Mouse (Mus musculus) heart, postnatal 4 days (tissue): ENCODE measurements at regions not wholly inside any gene's neighbourhood (a gene's known extent, or its start where the extent isn't known, plus 50 kb on each side); places are given as distances from the start of the nearest gene placed in this dataset.

Experiments used
- DNase-seq: peaks from one replicate; pipeline ENCODE4 v3.0.0; 2021

DNA sequence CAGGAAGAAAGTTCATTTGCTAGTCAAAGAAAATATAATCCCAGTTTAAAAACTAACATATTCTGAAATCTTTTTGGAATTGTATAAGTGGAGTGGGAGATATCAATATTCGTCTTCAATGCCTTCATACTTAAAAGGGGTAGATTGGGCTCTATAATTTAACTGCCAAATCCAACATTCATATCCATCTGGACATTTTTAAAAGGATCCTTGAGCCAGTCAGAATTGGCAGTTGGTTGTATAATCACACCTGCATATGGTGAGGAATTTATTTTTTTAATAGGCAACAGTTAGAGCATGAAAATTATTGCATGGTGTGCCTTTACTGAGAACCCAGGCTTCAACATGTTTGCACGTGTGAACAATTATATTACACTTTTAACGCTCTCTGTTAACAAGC lies 419.5 kb upstream of the Cd180 start:
- no peak for DNase-seq

DNA sequence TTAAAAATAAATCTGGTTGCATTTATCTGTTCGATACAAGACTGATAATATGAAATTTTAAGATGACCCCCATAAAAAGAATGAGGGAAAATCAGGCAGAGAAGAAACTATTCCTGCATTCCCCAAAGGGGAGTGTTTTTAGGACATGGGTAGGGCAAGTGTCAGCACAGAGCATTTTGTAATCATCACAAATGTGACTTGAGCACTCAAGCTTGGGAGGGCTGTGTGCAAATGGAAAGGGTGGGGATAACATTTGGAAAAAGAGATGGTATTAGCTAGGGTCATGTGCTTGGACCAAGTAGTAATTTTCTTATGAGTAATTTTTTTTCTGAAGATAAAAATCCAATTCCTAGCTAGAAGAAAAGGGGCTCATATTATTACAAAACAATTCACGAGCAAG lies 418.1 kb upstream of the Cd180 start:
- no peak for DNase-seq

DNA sequence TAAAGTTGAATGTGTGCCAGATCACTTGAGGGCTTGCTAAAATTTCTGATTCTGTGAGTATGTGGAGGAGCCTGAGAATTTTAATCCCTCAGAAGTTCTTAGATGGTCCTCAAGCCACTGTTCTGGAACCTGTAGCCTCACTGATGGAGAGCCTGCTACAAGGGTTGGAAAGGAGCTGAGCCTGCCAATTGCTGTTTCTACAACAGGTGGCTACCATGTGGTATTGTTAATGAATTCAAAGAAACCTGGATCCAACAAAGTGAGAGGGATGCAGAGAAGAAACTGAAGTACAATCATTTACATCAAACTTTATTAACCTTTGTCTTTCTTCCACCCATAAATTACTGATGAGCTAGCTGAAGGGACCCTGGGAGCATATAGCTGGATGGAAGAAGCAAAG lies 416.5 kb upstream of the Cd180 start:
- DNase-seq = no peak

DNA sequence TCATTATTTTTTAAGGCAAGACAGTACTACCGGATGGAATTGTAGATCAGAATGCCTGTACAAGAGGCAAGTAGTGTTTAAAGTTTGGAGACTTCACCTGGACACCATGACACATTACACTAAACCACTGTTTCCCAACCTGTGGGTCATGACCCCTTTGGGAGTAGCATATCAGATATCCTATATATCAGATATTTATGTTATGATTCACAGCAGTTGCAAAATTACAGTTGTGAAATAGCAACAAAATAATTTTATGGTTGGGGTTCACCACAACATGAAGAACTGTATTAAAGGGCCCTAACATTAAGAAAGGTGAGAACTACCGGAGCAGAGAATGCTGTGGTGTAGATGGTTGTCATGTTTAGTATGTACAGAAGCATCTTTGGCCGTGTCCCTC lies 413.2 kb upstream of the Cd180 start:
- DNase-seq = no peak

DNA sequence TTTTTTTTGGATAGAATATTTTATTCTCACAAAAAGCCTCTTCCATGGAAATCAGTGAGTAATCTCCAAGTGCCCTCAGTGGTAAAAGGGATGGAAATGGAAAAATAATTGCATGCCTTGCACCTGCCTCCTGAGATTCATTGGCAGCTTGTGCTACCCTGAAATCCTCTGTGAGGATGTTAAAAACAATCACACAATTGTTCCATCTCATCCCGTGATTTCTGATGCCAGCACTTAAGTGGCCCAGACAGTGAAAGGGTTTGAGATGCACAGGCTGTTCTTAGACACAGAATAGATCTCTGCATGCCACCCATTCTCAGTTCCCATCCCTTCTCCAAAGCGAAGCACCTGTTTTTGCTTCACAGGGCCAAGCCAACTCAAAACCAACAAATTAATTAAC lies 398.9 kb upstream of the Cd180 start:
- no peak for DNase-seq

DNA sequence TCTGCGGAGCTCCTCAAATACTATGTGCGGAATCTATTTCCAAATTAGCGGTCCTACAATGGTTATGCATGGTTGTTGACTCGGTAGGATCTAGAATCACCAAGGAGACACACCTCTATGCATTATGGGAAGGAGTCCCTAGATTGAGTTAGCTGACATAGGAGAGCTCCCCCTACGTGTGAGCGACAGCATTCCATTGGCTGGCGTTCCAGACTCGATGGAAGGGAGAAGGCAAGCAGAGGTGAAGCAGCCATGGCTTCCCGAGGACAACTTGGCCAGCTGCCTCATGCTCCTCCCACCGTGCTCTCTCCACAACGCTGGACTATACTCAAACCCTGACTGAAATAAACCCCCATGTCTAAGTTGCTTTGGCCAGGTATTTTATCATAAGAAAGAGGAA lies 398.3 kb upstream of the Cd180 start:
- DNase-seq = no peak

DNA sequence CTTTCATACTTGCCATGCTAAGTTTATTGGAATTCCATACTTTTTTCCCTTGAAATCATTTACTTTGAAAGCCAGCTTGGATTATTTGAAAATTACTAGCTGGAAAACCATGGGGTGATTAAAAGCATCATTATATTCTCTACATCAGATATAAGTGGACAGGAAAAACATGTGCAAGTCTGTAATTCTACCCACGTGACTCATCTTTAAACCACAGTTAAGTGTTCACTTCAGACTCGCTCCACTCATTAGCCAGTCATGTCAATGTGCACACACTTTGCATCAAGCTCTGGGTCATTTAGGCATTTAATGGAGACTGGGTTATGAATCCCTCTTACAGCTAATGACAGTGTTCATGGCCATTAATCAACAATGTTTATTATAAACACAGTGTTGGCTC lies 385.4 kb upstream of the Cd180 start:
- DNase-seq = no peak

DNA sequence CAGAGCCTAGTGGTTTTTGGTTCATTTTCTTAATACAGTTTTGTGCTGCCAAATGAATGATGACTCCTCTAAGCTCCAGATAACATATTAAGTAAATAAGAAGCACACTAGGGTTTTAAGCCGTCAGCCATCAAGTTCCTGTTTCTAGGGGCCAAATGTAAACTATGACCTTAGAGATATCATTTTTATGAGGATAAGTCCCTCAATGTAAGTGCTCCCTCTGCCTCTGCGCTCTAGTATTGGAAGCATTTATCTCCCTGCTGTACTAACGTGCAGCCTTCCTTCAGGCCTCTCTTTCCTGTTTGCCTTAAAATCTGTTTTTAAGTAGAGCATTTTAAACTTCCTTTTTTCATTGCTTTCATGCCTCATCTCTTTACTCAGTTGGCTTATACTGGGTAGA lies 381.3 kb upstream of the Cd180 start:
- DNase-seq = no peak

DNA sequence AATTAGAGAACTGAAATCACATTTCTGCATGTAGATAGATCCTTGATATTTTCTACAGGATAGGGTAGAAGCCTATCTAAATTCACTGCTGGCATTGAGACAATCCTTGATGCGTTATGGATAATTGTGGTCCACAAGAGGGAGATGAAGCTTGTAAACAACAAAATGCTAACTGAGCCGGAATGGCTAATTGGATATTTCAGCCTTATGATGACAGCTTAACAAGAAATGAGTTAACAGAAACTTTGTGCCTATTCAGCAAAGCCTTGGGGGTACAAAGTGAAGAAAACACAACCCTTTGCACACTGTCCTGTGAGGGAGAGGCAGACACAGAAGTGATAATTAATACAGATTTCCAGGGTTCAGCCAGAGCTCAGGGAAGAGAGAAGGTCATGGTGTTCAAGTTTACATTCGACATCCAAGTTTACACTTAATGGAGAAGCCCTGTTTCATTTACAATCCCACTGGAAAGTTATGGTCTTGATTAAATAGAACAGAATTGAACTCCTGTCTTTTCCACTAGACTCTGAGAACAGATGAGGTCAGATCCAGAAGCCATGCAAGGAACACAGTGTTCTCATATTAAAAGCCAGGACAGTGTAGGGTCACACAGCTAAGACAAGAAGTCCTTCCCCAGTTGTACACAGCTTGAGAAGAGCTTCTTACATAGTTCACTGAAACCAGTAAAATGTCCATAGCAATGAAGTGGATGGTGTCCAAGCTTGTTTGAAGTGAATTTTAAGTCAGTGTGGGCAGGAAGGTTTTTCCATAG lies 377.3 kb upstream of the Cd180 start:
- no peak for DNase-seq

DNA sequence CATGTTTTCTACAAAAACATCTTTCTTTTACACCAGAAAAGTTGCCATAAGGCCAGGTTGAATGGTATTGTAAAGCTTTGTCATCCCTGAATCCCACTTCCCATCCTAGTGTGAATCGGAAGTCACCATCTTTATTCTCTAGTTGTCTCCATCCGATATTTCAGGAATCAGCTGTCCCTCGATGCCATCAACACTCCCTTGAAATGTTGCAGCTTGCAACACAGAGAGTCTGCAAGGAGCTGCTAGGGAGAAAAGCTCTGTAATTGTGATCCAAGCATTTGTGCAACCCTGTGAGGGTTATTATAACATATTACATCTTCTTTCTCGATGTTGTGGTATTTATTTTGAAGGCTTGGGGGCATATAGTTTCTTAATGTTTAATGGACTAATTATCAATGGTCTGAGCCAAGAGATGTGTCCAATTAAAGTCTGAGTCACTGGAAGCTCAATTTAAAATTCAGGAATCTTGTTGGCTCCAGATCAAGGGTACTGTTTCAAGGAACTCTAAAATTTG lies 374.4 kb upstream of the Cd180 start:
- DNase-seq = no peak

DNA sequence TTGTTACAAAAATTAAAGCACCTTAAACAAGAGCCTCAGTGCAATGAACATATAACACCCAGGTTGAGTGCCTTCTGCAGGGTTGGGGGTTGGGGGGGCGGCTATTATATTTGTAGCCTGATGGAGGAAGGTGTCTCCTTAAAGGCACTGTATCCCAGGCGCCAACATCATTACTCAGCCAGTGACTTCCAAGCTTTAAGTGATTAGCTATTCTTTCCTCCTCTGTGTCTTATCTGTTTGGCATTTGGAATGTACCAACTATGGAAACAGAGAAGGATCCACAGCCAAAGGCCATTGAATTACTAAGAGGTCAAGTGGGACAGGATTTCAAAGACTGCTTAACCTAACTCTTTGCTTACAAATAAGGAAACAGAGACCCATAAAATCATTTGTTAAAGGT lies 373.9 kb upstream of the Cd180 start:
- DNase-seq = peak; percentile 14

DNA sequence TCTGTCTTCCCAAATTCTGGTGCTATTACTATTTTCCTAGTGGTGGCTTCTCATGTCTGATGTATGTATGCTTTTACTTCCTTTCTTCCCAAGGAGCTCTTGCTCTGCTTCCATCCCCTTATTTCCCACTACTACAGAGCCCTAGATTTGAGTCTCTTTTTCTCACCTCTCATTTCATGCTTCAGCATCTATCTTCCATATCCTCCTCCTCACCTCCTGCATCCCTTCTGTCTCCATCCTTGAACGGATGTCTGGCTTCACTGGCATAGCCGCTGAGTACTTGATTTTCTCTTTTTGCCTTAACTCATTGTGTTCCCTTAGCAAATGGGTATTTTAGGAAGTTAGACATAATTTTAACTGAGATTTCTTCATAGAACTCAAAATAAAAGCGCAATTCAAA lies 369.5 kb upstream of the Cd180 start:
- DNase-seq = no peak

DNA sequence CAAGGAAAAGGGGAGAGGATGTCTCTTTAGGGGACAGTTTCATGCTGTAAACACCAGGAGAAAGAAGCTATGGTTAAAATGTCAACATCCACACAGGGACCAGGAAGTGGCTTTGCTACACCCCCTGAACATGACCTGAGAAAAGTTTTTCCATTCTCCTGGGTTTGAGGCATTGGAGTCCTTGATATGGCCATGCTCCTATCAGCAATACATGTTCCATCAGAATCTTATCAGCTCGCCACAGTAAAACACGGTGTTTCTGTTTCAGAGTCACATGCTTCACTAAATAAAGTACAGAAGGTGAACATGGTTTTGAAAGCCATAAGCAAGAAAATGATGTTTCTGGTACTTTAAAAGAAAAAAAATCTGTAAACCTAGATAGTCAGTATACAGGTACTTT lies 367.4 kb upstream of the Cd180 start:
- DNase-seq = no peak

DNA sequence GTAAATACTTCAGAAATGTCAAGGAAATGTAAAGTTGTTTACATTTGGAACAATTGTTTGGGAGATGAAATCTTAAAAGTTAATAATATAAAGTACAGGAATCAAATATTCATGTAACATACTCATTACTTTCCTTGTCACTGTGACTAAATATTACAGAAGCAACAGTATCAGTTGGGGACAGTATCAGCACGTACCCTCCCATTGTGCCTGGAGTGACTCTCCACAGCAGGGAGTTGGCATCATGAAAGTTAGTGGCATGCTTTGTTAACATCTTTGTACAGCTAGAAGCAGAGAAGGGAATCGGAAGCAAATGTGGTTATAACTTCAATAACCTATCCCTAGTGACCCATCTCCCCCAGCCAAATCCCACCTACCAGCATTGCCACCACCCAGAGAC lies 366.8 kb upstream of the Cd180 start:
- DNase-seq = no peak

DNA sequence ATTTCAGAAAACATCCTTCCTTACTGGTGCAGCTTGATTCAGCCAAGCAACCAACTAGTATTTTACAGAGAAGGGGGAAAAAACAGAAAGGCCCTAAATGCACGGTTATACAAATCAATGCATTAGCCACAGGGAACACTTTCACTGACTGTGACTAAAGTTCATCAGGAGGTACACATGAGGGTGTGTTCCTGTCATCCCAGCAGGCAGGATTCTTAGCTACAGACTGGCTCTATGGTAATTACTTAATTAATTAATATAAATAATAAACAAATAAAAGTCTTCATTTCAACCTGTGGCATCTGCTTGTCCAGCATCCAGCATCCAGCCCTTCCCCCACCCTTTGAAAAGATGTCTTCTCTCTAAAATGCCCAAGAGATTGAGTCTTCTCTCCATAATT lies 359.7 kb upstream of the Cd180 start:
- no peak for DNase-seq

DNA sequence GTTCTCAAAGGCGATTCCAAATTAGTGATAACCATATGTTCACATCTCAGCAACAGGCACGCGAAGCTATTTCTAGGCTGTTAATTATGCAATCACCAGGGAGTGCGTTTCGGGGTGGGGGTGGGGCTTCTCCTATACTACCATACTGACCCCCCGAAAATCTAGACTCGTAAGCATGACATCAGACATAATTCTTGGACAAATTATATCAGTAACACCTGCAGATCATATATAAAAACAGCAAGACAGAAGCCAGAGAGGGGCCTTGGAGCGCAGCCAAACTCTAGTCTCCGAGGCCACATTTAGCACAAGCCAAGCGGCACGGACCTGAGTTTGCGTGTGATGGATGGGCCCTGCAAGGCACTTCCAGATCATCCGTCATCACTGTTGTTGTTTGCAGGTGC lies 359.2 kb upstream of the Cd180 start:
- DNase-seq = peak; percentile 68

DNA sequence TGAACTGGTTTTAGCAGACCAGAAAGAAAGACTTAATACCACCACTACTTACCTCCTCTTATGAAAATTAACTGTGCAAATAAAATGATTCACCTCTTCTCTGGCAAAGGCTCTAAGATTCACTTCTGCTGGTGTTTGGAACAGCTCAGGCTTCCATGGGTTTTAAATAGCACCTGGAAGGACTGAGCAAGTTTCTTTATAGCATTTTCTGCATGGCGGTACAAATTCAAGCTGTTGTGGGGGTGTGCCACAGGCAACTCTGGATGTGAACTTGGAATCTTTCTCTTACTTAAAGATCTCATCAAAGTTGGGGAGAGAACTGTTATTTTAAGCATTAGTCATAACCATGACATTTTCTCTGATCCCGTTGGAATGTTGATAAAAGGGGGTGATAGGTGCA lies 350.1 kb upstream of the Cd180 start:
- no peak for DNase-seq

DNA sequence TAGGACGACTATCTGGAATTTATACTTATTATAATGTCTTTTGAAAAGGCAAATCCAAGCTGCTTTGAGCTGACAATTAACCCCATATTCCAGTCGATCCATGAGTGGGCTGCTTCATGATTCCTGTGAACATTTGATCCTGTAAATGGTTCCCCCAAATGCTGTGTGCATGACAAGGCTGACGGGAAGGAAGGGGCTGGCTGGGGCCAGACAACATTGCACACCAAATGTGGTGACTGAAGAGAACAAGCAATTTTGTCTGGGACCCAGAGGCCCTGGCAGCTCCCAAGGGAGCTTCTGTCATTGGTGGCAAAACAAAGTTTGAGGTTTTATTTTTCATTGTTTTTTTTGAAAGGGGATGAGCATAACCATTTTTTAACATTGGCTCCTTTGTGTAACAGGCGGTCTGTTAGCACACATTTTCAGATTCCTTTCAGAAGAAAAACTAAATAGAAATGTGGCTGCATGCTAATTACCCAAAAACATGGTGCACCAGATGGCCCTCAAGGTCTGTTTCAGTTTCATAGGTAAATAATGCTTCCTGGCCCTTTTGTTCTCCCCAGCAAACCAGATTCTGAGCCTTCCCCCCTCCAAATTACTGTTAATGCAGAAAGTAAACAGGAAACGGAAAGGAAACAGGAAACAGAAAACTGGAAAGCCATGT lies 348.6 kb upstream of the Cd180 start:
- no peak for DNase-seq

DNA sequence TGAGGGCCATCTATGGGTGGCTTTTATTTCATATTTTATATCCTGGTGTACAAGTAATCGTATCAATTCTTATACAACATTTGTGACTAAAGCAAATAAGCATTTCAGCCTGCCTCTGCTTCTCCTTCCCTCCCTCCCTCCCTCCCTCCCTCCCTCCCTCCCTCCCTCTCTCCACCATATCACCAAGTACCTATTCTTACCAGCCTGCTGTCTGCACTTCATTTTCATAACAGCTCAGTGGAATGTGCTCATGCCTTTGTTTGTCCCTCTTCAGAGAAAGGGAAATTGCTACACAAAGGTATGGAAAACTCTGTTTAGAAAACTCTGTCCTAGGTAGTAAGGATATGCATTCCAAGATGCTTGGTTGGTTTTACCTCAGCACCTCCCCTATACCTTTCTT lies 343.9 kb upstream of the Cd180 start:
- DNase-seq = no peak

DNA sequence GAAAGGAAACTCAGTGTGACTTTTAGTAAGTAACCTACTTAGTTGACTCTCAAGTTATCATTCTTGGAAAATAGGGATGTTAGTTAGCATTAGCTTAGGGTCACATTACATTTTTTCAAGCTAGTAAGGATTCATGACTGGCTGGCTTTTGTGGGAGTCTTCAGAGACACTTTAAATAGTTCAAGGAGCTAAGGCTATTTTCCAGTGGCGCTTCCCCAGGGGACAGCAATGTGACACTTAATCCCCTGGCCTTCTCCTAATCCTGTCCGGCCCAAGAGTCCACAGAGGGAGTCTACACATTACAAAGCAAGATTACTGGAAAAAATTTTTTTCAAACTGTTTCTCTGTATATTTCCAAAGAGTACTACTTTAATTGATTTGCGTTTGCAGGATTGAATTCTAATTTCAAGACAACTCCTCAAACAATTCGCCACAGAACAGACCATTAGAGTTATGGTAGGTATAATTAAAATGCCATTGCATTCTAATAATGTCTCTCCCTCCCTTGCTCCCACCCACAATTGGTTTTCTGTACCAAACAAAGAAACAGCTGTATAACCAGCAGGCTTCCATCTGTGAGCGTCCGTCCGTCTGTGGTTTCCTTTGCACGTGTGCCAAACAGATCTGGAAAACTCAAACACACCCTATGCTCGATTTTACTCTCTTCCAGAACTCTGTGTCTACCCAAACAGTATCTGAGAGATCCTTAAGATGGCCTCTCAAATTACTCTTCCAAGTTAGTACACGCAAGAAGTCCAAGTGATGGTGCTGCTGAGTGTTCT lies 341.1 kb upstream of the Cd180 start:
- peak; percentile 36 for DNase-seq

DNA sequence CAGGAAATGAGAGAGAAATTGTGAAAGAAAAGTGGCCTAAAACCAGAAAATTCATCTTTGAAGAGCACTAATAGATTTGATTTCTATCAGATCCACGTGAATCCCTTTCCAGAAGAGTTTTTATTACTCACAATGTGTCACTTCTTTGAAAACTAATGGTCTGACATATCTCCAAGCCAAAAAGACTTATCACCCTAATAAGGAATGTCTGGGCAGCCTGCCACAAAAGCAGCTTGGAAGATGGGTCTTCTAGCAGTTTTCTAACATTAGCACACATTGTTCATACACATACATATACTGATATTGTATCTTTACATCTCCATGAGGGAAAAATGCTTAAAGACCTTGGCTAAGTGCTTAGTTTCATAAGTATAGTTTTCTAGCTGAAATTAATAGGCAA lies 337.8 kb upstream of the Cd180 start:
- DNase-seq = peak; percentile 78

DNA sequence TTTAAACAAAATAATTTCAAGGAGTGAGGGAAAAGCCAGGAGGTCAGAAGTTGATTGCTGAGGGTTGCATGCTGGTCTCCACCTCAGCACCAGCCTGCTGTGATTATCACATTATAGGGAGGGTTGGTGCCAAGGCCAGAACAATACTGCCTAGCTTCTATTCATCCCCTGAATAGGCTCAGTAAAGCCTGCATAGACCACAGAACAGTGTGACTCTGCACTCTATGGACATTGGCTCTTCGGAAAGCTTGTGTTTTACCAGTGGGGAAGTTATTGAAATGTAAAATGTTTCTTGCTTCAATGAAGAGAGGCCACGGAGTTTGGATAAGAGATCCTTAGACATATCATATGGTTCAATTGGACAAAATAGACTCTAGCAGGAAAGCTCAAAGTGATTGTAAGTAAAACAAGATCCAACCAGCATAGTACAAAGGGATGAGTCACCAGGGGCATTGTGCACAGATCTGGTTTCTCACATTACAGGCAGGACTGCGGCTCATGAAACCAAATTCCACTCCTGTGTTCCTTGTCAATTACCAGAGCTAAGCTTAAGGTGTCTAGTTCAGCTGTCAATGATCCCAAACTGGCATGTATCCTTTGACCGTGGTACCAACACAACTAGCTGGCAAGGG lies 320.8 kb upstream of the Cd180 start:
- DNase-seq = no peak

DNA sequence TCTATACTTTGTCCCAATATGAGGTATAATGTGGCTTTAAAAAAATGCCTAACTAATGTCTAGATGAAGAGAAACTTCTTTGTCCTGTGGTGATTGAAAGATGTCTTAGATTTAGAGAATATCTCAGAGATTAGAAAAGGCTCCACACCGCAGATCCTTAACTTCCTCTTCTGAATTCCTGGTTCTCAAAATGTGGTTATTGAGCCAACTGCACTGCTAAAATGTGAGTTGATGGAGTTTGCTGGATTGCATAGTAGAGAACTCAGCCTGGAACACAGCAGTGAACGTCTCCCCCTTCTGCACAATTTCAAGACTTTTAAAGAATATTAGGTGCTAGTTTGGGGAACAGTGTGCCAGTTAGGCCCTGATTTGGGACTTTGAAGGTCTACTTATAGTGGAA lies 312.7 kb upstream of the Cd180 start:
- DNase-seq = no peak
